Mouse (Mus musculus) midbrain, embryonic 10.5 days (tissue): ENCODE results near the gene Dmrta1. TPM values are rescaled to one million over a fixed set of nuclear protein-coding genes. Genes with fewer than 3 reads are reported as not detected.

Experiments
- DNase-seq: peaks from one replicate; pipeline ENCODE4 v3.0.0-alpha.2; 2017; ENCODE audit warnings: low spot score
- H3K27ac ChIP-seq: fragments of 300-500 bp; sonication (generic); replicated peaks from 2 replicates; pipeline ENCODE4 v1.5.1; 2016; ENCODE audit warnings: mild to moderate bottlenecking
- H3K27me3 ChIP-seq: fragments of 300-500 bp; sonication (generic); 2 replicates; pipeline ENCODE4 v1.6.1; 2016; ENCODE audit warnings: low read depth, mild to moderate bottlenecking; ENCODE audit not compliant: poor library complexity, severe bottlenecking
- H3K36me3 ChIP-seq: fragments of 300-500 bp; sonication (generic); 2 replicates; pipeline ENCODE4 v1.6.1; 2016; ENCODE audit warnings: mild to moderate bottlenecking, moderate library complexity
- H3K4me1 ChIP-seq: fragments of 300-500 bp; sonication (generic); 2 replicates; pipeline ENCODE4 v1.6.1; 2016
- H3K4me3 ChIP-seq: fragments of 300-500 bp; sonication (generic); 2 replicates; pipeline ENCODE4 v1.5.1; 2016; ENCODE audit warnings: mild to moderate bottlenecking, moderate library complexity
- H3K9me3 ChIP-seq: fragments of 300-500 bp; sonication (generic); replicated peaks from 2 replicates; pipeline ENCODE4 v1.6.1; 2016; ENCODE audit warnings: mild to moderate bottlenecking
- WGBS: fragments of 180-500 bp; shearing (Covaris S2); methylation state at CpG from one replicate; pipeline ENCODE4 v1.1.7; 2016; 5-methylcytosine and 5-hydroxymethylcytosine counted together
- polyA plus RNA-seq: library from polyadenylated mRNA; unstranded; fragments of >200 nt; fragmentation: Nextera tagmentation; extraction: Ambion mirVana; gene quantifications from 2 replicates; pipeline ENCODE4 v1.2.1, GENCODE M21; 2016

Dmrta1 gene
- polyA plus RNA-seq, result 1.5 and 1.9 TPM in 2 replicates

- no peaks in the 10 kb centered on the region for H3K36me3 ChIP-seq
- WGBS, result 51% methylated on average over 5 of the region's 5 CpGs
- H3K27ac ChIP-seq, result peak within 1 kb of the TSS; percentile 10; the same call in 1 of the 2 replicates
- H3K4me1 ChIP-seq, result peaks cover 24% of the 10 kb centered on the region
- DNase-seq, result no peak
- H3K4me3 ChIP-seq, result no peak within 1 kb of the TSS
- H3K9me3 ChIP-seq, result no peaks in the 10 kb centered on the region
- H3K27me3 ChIP-seq, result no peaks in the 10 kb centered on the region
These were observed at the start of gene Dmrta1 for GRCm38 (mm10) chr4:89679195-89679594. TSS of gene Dmrta1 (plus strand) at chr4:89679436.

DNA sequence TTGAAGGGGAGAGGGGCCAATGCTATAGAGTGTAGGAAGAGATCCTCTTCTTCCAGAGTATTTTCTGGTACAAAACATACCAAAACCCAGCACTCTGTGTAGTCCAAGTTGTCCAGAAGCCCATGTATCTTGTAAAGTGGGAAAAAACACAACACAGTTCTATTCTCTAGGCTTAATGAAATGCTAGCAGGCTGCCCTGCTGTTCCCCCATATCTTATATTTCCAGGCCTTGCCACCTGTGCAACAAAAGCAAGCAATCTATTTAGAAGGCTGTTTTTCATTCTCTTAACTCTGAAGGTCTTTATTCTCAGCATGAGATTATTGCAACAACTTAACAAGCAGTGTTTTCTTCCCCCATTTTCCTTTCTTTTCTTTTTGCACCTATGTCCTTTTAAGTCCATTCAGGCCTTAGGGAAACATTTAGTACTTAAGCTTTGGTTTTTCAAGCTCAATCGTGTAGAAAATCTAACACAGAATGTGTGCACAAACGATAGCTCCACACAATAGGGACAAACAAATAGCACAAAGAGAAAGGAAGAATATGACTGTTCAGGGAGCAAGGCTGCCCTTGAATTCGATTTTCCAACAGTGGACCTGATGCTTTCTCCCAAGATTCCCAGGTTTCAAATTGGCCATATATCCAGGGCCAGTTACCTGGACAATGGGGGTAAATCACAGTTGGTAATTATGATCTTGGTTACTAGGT, 48.7 kb upstream of the Dmrta1 start:
- Histone ChIP-seq H3K4me1 (peaks cover 8% of the 10 kb centered on the region), H3K9me3 (no peaks in the 10 kb centered on the region), H3K4me3 (no peak overlapping the region), H3K27me3 (peaks cover 50% of the 10 kb centered on the region), H3K36me3 (no peaks in the 10 kb centered on the region), H3K27ac (no peak overlapping the region)
- DNase-seq, result no peak
- WGBS, result 25% methylated on average over 3 of the region's 3 CpGs

- H3K4me3 ChIP-seq, result no peak overlapping the region
- DNase-seq, result no peak
- H3K4me1 ChIP-seq, result peaks cover 8% of the 10 kb centered on the region
- peaks cover 57% of the 10 kb centered on the region for H3K27me3 ChIP-seq
- no peak overlapping the region for H3K27ac ChIP-seq
- no peaks in the 10 kb centered on the region for H3K9me3 ChIP-seq
- WGBS, result 85% methylated on average over 6 of the region's 6 CpGs
- no peaks in the 10 kb centered on the region for H3K36me3 ChIP-seq
These were observed 47.7 kb upstream of the Dmrta1 start for GRCm38 (mm10) chr4:89631560-89631959.

GRCm38 (mm10) chr4:89638651-89639050, 40.6 kb upstream of the Dmrta1 start:
- H3K27ac ChIP-seq, result no peak overlapping the region
- no peaks in the 10 kb centered on the region for H3K9me3 ChIP-seq
- no peaks in the 10 kb centered on the region for H3K36me3 ChIP-seq
- WGBS, result 14% methylated on average over 6 of the region's 6 CpGs
- DNase-seq, result peak; percentile 33
- peaks cover 89% of the 10 kb centered on the region for H3K27me3 ChIP-seq
- H3K4me3 ChIP-seq, result no peak overlapping the region
- H3K4me1 ChIP-seq, result peaks cover 15% of the 10 kb centered on the region

- H3K36me3 ChIP-seq, result no peaks in the 10 kb centered on the region
- peaks cover 24% of the 10 kb centered on the region for H3K4me1 ChIP-seq
- peaks cover 68% of the 10 kb centered on the region for H3K27me3 ChIP-seq
- WGBS, result 79% methylated on average over 9 of the region's 9 CpGs
- H3K4me3 ChIP-seq, result no peak overlapping the region
- no peak for DNase-seq
- no peaks in the 10 kb centered on the region for H3K9me3 ChIP-seq
- H3K27ac ChIP-seq, result no peak overlapping the region
These were observed 34.8 kb upstream of the Dmrta1 start for GRCm38 (mm10) chr4:89644235-89645115.

GRCm38 (mm10) chr4:89650352-89651311, 28.6 kb upstream of the Dmrta1 start:
- Histone ChIP-seq H3K36me3 (no peaks in the 10 kb centered on the region), H3K4me3 (no peak overlapping the region), H3K4me1 (peaks cover 43% of the 10 kb centered on the region), H3K27ac (no peak overlapping the region), H3K9me3 (no peaks in the 10 kb centered on the region), H3K27me3 (peaks cover 44% of the 10 kb centered on the region)
- 48% methylated on average over 20 of the region's 20 CpGs for WGBS
- DNase-seq, result no peak

- Histone ChIP-seq H3K36me3 (no peaks in the 10 kb centered on the region), H3K27ac (no peak overlapping the region), H3K27me3 (peaks cover 42% of the 10 kb centered on the region), H3K4me3 (no peak overlapping the region), H3K4me1 (peaks cover 36% of the 10 kb centered on the region), H3K9me3 (no peaks in the 10 kb centered on the region)
- no peak for DNase-seq
- WGBS, result 36% methylated on average over 2 of the region's 2 CpGs
These were observed 27.9 kb upstream of the Dmrta1 start for GRCm38 (mm10) chr4:89651312-89651686.

DNA sequence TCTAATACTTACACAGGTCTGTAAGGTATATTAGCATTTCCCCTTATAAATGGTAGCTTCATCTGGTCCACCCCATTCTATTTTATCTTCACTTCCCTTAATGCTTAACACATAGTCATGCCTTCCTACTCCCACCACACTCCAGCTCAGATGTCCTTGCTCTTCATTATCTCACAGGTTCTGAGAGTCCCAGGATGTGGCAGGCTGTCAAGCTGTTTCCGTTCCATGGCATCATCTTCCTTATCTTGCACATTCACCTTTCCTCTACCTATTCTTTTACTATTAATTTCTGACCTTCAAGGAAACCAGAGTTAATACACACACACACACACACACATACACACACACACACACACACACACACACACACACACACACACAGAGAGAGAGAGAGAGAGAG, 27.5 kb upstream of the Dmrta1 start:
- Histone ChIP-seq H3K4me3 (no peak overlapping the region), H3K27me3 (peaks cover 37% of the 10 kb centered on the region), H3K27ac (no peak overlapping the region), H3K36me3 (no peaks in the 10 kb centered on the region), H3K4me1 (peaks cover 31% of the 10 kb centered on the region), H3K9me3 (no peaks in the 10 kb centered on the region)
- DNase-seq, result no peak
- 72% methylated on average over 1 of the region's 1 CpGs for WGBS

DNA sequence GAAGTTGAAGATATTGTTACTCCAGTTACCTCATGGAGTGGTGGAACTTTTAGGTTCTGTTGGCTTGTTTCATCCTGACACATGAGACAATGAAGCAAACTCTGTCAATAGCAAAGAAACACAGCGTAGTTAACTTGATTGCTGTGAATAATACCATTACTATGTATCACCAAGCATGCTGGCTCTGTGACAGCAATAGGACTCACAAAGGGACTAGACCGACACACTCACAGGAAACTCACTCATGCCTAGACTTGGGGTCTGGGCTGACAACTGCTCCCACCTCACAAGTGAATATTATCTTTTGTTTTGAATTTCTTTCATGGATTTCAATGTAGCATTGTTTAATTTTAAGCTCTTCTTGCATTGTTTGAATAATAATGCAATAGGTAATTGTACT, 15.8 kb upstream of the Dmrta1 start:
- Histone ChIP-seq H3K9me3 (no peaks in the 10 kb centered on the region), H3K27me3 (no peaks in the 10 kb centered on the region), H3K4me1 (no peaks in the 10 kb centered on the region), H3K36me3 (no peaks in the 10 kb centered on the region), H3K4me3 (no peak overlapping the region), H3K27ac (no peak overlapping the region)
- no peak for DNase-seq
- WGBS, result 79% methylated on average over 2 of the region's 2 CpGs

- Histone ChIP-seq H3K27me3 (no peaks in the 10 kb centered on the region), H3K4me1 (peaks cover 21% of the 10 kb centered on the region), H3K36me3 (no peaks in the 10 kb centered on the region), H3K27ac (no peak overlapping the region), H3K4me3 (no peak overlapping the region), H3K9me3 (no peaks in the 10 kb centered on the region)
- DNase-seq, result no peak
- 79% methylated on average over 3 of the region's 3 CpGs for WGBS
These were observed 4.5 kb upstream of the Dmrta1 start for GRCm38 (mm10) chr4:89674711-89675110.

GRCm38 (mm10) chr4:89677903-89678302, 1.3 kb upstream of the Dmrta1 start:
- no peaks in the 10 kb centered on the region for H3K27me3 ChIP-seq
- peaks cover 24% of the 10 kb centered on the region for H3K4me1 ChIP-seq
- H3K36me3 ChIP-seq, result no peaks in the 10 kb centered on the region
- no peak overlapping the region for H3K4me3 ChIP-seq
- no peak overlapping the region for H3K27ac ChIP-seq
- no peak for DNase-seq
- no peaks in the 10 kb centered on the region for H3K9me3 ChIP-seq
- 44% methylated on average over 7 of the region's 7 CpGs for WGBS

GRCm38 (mm10) chr4:89678713-89679112, 523 bp upstream of the Dmrta1 start:
- no peak overlapping the region for H3K4me3 ChIP-seq
- no peaks in the 10 kb centered on the region for H3K9me3 ChIP-seq
- no peaks in the 10 kb centered on the region for H3K36me3 ChIP-seq
- WGBS, result 66% methylated on average over 5 of the region's 5 CpGs
- no peak overlapping the region for H3K27ac ChIP-seq
- no peaks in the 10 kb centered on the region for H3K27me3 ChIP-seq
- peaks cover 24% of the 10 kb centered on the region for H3K4me1 ChIP-seq
- DNase-seq, result no peak
